Mouse (Mus musculus) midbrain, postnatal 0 days (tissue): ENCODE results near the gene Esyt1. TPM values are rescaled to one million over a fixed set of nuclear protein-coding genes. Genes with fewer than 3 reads are reported as not detected.

Experiments
- ATAC-seq: fragments of 200-750 bp; cut with Nextera tagmentation; 2 replicates; pipeline ENCODE4 v1.8.0; 2017; ENCODE audit warnings: moderate number of reproducible peaks, mild to moderate bottlenecking, moderate TSS enrichment, moderate library complexity; ENCODE audit not compliant: low FRiP score
- DNase-seq: peaks from one replicate; pipeline ENCODE4 v3.0.0-alpha.2; 2015; ENCODE audit warnings: low spot score
- H3K27ac ChIP-seq: fragments of 300-500 bp; sonication (generic); 2 replicates; pipeline ENCODE4 v1.5.1; 2014; ENCODE audit warnings: low read depth, mild to moderate bottlenecking, low read length, mixed read lengths
- H3K27me3 ChIP-seq: fragments of 300-500 bp; sonication (generic); 2 replicates; pipeline ENCODE4 v1.6.1; 2014; ENCODE audit warnings: low read length, control low read depth, mixed read lengths; ENCODE audit not compliant: insufficient read depth
- H3K36me3 ChIP-seq: fragments of 300-500 bp; sonication (generic); 2 replicates; pipeline ENCODE4 v1.6.1; 2014; ENCODE audit warnings: low read length, control low read depth, mixed read lengths; ENCODE audit not compliant: insufficient read depth
- H3K4me1 ChIP-seq: fragments of 300-500 bp; sonication (generic); 2 replicates; pipeline ENCODE4 v1.6.1; 2014; ENCODE audit warnings: mild to moderate bottlenecking, control low read depth, antibody characterized with exemption, low read length, mixed read lengths; ENCODE audit not compliant: insufficient read depth
- H3K4me2 ChIP-seq: fragments of 300-500 bp; sonication (generic); 2 replicates; pipeline ENCODE4 v1.6.1; 2014; ENCODE audit warnings: low read depth, mild to moderate bottlenecking, low read length, mixed read lengths; ENCODE audit not compliant: poor library complexity, severe bottlenecking
- H3K4me3 ChIP-seq: fragments of 300-500 bp; sonication (generic); 2 replicates; pipeline ENCODE4 v1.5.1; 2014; ENCODE audit warnings: low read depth, mild to moderate bottlenecking, low read length, moderate library complexity
- H3K9ac ChIP-seq: fragments of 300-500 bp; sonication (generic); replicated peaks from 2 replicates; pipeline ENCODE4 v1.6.1; 2014; ENCODE audit warnings: mild to moderate bottlenecking, low read length, moderate library complexity, mixed read lengths; ENCODE audit not compliant: poor library complexity, severe bottlenecking
- H3K9me3 ChIP-seq: fragments of 300-500 bp; sonication (generic); 2 replicates; pipeline ENCODE4 v1.6.1; 2016; ENCODE audit warnings: low read length, control low read depth
- CTCF ChIP-seq: IDR thresholded peaks from 2 replicates; pipeline ENCODE4 v1.5.1; 2016; ENCODE audit warnings: antibody characterized with exemption, mild to moderate bottlenecking
- WGBS: fragments of 180-500 bp; shearing (Covaris S2); extraction: QIAGEN DNeasy Blood & Tissue Kit; methylation state at CpG from one replicate; pipeline ENCODE4 v1.1.7; 2014; 5-methylcytosine and 5-hydroxymethylcytosine counted together
- polyA plus RNA-seq: library from polyadenylated mRNA; unstranded; fragments of >200 nt; fragmentation: Nextera tagmentation; extraction: Ambion mirVana; gene quantifications from 2 replicates; pipeline ENCODE4 v1.2.1, GENCODE M21; 2015
- total RNA-seq: library from RNA; depleted of rRNA; stranded (reverse); fragments of >200 nt; gene quantifications from 2 replicates; pipeline ENCODE4 v1.2.3, GENCODE M21; 2014

The Esyt1 gene
- total and polyA plus RNA-seq, 2 experiments from 2014 or later: 7.3 to 16.6 TPM

- Histone ChIP-seq H3K27ac (peak within 1 kb of the TSS; percentile 90), H3K36me3 (peaks cover 24% of the 10 kb centered on the region), H3K4me3 (peak within 1 kb of the TSS; percentile 44), H3K4me1 (peaks cover 8% of the 10 kb centered on the region; the same call in 1 of the 2 replicates), H3K9me3 (no peaks in the 10 kb centered on the region), H3K27me3 (no peaks in the 10 kb centered on the region), H3K4me2 (peak within 1 kb of the TSS; percentile 50), H3K9ac (peak within 1 kb of the TSS; percentile 62)
- ATAC-seq: peak; percentile 85
- TF ChIP-seq CTCF: peak; percentile 76
- under 1% methylated on average over 50 of the region's 50 CpGs for WGBS
- peak; percentile 99 for DNase-seq
Observed at GRCm38 (mm10) chr10:128547361-128548032, 21.8 kb upstream of the Esyt1 start, which contains the start of gene Zc3h10. Gene Zc3h10 (minus strand): TSS chr10:128547774.

GRCm38 (mm10) chr10:128546787-128547186, 21.1 kb upstream of the Esyt1 start:
- Histone ChIP-seq H3K9me3 (no peaks in the 10 kb centered on the region), H3K4me2 (peak overlapping the region; percentile 50), H3K4me1 (peaks cover 8% of the 10 kb centered on the region; the same call in 1 of the 2 replicates), H3K36me3 (peaks cover 27% of the 10 kb centered on the region), H3K4me3 (peak overlapping the region; percentile 44), H3K27ac (peak overlapping the region; percentile 90), H3K27me3 (no peaks in the 10 kb centered on the region), H3K9ac (peak overlapping the region; percentile 47)
- DNase-seq (no peak), ATAC-seq (no peak)
- 28% methylated on average over 7 of the region's 7 CpGs for WGBS
- no peak for TF ChIP-seq CTCF

DNA sequence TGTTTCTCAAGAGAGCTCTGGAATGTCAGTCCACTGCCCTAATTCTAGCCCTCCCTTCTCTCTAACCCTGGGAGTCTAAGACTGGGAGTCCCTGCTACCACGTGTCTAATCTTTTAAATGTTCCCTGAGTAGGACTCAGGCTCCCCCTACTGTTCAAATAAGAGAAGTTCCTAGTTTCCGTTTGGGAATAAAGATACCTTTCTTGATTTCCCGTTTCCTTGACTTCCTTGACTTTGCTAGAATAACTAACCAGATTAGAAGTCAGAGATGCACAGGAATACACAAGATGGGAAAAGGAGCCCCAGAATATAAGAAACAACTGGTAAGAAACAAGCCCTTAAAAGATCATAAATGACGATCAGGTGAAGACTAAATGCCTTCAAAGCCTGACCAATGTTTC, 20.7 kb upstream of the Esyt1 start:
- peak overlapping the region; percentile 50 for H3K4me2 ChIP-seq
- TF ChIP-seq CTCF: peak; percentile 89
- H3K36me3 ChIP-seq: peaks cover 27% of the 10 kb centered on the region
- ATAC-seq (no peak), DNase-seq (peak; percentile 79)
- H3K4me3 ChIP-seq: peak overlapping the region; percentile 44
- peak overlapping the region; percentile 90; the same call in 1 of the 2 replicates for H3K27ac ChIP-seq
- H3K4me1 ChIP-seq: peaks cover 8% of the 10 kb centered on the region; the same call in 1 of the 2 replicates
- no peaks in the 10 kb centered on the region for H3K9me3 ChIP-seq
- peak overlapping the region; percentile 47; the same call in 1 of the 2 replicates for H3K9ac ChIP-seq
- H3K27me3 ChIP-seq: no peaks in the 10 kb centered on the region
- 16% methylated on average over 4 of the region's 4 CpGs for WGBS

DNA sequence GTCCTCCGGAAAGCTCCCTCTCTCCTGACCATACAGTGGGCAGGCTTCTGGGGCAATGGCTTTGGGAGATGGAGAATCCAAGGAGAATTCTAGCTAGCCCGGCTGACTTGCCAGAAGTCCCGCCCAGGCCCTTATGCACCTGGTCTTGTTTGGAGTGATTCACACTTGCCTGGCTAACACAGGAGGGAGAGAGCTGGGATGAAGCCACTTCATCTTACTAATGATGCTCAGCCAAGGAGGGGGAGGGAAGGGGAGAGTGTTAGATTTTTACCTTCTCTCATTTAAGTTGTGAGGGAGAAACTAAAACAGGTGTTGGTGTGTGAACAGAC, 19.9 kb upstream of the Esyt1 start:
- Histone ChIP-seq H3K27me3 (no peaks in the 10 kb centered on the region), H3K9me3 (no peaks in the 10 kb centered on the region), H3K36me3 (peaks cover 27% of the 10 kb centered on the region), H3K27ac (no peak overlapping the region), H3K4me1 (peaks cover 8% of the 10 kb centered on the region; the same call in 1 of the 2 replicates), H3K9ac (no peak overlapping the region), H3K4me3 (no peak overlapping the region), H3K4me2 (no peak overlapping the region)
- 93% methylated on average over 3 of the region's 3 CpGs for WGBS
- no peak for DNase-seq
- TF ChIP-seq CTCF: no peak
- ATAC-seq: no peak

DNA sequence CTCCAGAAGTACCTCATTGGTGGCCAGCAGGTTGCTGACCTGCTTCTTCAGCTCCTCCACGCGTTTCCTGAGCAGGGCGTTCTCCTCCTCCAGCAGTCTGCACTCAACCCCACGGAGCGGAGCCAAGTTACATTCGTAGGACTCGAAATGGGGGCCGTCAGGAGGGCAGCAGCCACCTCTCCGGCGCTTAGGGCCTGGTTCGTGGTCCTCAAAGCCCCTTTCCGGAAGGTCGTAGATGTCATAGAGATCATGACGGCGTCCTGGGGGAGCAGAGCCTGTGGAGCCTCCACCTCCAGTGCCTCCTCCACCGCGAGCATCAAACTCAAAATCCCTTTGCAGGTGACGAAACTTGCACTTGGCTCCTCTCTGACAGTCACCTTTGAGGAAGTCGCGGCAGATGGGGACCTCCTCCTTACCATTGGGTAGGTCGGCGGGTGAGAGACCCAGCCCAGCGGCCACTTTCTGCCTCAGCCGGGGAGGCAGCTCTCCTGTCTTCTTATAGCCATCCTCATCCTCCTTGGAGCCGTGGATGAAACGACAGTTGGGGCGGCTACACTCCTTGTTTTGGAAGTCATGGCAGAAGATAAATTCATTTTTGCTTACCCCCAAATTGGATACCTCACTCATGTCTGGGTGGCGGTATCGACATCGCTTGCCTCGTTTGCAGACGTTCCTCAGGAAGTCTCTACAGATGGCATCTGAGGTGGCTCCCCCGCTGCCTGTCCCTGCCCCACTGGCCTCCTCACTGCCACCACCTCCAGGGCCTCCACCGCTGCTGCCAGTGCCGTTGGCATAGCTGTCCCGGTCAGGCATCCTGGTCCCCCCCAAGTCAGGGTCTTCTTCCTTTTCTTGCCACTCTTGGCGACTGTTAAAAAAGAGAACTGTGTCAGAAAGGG, 19.3 kb upstream of the Esyt1 start:
- no peaks in the 10 kb centered on the region for H3K9me3 ChIP-seq
- no peaks in the 10 kb centered on the region for H3K27me3 ChIP-seq
- H3K9ac ChIP-seq: no peak overlapping the region
- H3K4me3 ChIP-seq: no peak overlapping the region
- 95% methylated on average over 37 of the region's 37 CpGs for WGBS
- no peak overlapping the region for H3K4me2 ChIP-seq
- peaks cover 8% of the 10 kb centered on the region; the same call in 1 of the 2 replicates for H3K4me1 ChIP-seq
- ATAC-seq (no peak), DNase-seq (no peak)
- no peak for TF ChIP-seq CTCF
- no peak overlapping the region for H3K27ac ChIP-seq
- H3K36me3 ChIP-seq: peaks cover 27% of the 10 kb centered on the region
